Mouse (Mus musculus) urinary bladder, postnatal 36 days (tissue): ENCODE results near the gene Gls.

ENCODE experiments used
- DNase-seq, 2 experiments: peaks; one replicate each; pipeline ENCODE4 v3.0.0; 2022; ENCODE audit warnings: low spot score in 2 of 2, mixed read lengths in 1 of 2

Gene Gls

DNA sequence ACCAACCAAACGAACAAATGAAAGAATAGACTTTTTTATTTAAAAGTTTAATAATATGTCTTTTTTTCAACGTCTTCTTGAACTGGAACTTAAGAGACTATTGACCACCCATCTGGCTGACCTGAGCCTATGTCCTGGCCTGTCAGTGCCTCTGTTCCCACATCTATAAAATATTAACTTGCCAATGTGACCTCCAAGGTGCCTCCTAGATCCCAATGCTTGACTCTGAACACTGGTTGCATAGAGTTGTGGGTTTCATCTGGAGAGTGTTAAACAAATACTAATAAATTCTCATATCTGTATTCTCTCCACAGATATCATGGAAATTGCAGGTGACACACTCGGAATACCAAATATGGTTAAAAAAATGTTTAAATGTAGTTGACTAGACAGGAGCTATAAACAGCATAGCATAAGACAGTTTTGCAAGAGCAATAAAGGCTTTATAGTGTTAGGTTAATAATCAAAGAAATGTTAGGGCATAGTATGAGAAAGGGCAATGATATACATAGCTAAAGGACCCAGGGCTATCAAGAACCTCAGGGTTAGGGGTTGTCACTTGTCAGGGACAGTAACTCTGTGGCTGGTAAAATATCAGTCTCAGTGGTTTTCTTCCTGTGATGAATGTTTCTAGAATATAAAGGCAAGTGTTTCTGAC, 16.0 kb upstream of the Gls start:
- DNase-seq: no peak

DNA sequence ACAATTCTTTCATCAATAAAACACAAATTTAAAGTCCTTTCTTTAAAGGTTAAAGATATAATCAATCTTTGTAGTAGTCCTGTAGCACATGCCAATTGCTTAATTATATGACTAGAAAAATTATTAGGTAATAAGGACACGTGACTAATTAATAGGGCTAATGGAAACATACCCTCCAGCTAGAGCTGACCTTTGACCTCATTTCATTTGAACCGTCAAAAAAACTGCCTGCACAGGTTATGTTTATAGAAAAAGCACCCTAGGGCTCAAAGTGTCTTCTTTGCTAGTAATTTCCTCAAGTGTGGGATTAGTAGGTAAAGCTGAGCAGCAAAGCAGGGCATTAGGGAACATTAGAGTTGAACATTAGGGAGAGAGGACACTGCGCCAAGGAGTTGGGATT, 9.2 kb upstream of the Gls start:
- DNase-seq: no peak

DNA sequence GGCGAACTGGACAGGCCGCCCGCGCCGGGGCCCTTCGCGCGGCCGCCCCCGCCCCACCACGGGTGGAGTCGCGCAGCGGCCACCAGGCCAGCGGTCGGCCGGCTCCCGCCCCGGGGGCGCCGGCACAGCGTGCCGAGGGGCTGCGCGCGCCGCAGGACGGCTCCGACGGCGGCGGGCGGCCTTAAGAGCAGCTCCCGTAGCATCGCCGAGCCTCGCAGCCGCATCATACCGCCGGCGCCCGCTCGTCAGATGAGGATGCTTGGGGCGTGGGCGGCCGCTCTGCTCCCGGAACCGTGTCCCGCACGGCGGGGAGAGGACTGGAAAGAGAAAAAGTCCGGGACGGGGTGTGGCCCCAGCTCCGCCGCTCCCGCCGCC, 279 bp downstream of the Gls start:
- no peak for DNase-seq

DNA sequence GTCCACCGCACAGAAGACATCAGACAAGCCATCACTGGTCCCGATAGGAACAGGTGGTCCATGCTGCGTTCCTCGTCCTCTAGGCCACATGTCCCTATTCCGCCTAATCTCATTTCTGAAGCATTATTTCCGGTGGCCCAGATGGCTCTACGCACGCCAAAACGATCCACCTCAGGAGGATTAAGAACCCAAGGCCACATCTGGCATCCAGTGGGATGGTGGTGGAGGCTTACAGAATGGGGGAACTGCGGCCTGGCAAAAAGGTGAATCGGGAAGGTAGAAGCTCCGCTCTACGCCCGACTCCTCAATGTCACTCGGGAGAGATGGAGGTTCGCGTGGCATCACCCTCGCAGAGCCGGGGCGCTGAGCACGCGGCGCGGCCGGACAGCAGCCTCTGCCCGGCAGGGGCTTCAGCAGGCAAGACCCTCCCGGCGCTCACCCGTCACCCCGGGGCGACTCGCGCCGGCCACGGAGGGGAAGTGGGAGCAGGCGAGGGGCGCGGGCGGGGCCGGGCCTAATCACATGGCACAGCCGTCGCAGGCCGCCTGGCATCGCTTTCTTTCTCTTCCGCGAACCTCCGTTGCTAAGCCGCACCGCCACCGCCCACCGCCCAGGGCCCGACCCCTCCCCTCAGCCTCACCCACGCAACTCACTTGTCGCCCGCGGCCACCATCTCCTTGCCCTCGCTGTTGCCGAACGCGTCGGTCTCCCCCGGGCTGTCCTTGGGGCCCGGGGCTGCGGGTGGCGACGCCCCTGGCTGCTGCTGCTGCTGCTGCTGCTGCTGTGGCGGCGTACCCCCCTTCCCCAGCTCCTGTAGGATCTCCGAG, 880 bp downstream of the Gls start:
- peak; percentile 33 to 61 for DNase-seq

DNA sequence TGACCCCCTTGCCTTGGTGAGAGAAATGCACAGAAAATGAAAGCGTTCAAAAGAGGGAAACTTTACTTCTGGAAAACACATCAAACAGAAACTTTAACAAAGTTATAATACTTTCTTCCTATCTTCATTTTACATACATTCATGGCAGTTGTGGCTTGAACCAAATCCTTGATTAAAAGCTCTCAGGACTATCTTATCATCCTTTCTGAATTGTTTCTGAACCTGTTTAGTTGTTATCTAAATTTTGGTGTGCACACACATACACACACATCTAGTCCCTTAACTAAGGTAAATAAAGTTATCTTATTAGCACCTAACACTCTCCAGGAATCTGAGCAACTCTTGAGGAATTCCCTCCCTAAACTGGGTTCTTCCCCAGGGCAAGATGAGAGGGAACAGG, 2.6 kb downstream of the Gls start:
- DNase-seq: no peak

DNA sequence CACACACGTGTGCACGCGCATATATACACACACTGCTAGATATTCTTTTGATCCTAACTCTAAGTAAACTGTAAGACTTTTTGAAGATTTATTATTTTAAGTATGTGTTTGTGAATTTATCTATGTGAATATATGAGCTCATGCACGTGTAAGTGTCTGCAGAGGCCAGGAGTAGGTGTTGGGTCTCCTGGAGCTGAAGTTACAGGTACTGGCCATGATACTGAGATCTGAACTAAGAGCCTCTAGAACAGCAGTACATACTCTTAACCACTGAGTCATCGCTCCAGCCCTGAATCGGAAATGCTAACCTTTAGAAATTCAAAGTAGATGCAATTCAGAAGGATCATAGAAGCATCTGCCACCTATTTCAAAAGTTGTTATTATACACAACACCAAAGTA, 4.9 kb downstream of the Gls start:
- DNase-seq: no peak

DNA sequence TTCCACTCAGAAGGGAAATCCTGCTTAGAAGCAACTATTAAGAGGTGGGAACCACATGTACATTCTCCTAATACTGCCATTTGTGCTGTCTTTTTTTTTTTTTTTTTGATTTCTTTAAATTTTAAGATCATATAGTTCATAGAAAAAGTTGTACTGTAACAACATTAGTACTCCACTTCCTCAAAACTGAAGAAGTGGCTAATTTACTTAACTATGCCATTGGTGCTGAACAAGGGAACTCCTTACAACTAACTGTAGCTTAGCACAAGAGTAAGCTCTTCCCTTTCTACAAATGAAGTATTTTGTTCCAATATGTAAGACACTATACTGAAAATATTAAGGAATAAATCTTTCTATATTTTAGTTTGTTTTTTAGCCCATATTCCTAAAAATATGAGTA, 6.6 kb downstream of the Gls start:
- DNase-seq: no peak

DNA sequence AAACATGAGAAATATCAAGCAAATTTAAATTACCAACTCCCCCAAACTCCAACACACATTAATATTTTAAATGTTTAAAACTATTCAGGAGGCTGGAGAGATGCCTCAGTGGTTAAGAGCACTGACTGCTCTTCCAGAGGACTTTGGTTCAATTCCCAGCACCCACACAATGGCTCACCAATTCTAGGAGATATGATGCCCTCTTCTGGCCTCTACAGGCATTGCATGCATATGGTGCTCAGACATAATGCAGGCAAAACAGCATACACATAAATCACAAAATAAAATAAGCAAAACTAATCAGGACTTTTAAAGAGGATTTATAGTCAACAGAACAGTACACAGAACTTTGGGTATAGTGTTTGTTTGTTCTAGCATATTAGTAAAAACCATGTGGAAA, 16.3 kb downstream of the Gls start:
- no peak for DNase-seq

DNA sequence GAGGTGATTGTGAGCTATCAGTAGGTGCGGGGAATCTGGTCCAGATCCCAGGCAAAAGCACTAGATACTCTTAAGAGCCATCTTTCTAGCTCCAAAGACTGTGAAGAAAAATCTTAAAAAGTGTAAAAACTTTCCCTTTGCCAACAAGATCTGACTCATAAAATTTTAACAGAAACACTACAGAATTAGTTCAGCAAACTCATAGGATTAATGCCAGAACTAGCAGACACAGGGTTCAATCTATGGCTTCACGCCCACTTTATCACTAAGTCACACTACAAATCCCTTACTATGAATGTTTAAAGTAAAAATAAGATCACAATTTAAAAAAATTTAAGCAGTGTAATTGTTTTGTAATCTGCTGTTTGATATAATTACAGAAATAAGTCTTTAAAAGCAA, 50.0 kb downstream of the Gls start:
- DNase-seq: no peak

DNA sequence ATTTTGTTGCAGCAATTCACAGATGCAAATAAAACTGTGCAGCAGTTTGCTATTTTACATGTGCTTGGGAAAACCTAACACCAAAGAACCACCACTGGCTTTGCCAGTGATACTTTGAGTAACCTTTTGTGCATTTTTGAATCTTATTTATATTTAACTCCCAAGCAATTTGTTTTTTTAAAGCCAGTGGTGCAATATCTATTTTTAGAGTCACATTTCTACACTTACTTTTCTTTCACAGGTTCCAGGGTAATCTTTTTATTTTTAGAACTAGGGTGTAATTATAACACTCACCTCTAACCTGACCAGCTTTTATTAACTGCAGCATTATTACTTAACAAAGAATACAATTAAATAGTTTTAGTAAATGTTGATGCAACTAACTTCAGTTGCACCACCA, 51.0 kb downstream of the Gls start:
- DNase-seq: no peak

DNA sequence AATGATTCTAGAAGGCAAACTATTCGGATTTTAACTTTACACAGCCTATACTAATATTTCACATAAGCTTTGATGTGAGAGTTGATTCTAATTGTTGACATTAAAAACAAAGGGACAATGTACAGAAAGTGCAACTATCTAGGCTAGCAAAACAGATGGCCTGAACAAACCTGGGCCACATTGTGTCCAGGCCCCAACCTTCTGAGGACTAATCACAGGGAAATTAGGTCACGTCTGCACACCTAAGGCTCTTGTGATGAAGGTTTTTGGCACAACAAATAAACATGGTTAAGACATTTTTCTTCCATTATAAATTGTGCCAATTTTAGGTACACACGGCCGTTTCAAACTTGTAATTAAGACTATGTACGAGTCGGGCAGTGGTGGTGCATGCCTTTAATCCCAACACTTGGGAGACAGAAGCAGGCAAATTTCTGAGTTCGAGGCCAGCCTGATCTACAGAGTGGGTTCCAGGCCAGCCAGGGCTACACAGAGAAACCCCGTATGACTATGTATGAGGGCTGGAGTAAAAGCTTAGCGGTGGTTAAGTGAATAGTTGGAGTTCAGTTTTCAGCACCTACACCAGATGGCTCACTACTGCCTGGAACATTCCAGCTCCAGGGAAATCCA, 53.0 kb downstream of the Gls start:
- no peak for DNase-seq

DNA sequence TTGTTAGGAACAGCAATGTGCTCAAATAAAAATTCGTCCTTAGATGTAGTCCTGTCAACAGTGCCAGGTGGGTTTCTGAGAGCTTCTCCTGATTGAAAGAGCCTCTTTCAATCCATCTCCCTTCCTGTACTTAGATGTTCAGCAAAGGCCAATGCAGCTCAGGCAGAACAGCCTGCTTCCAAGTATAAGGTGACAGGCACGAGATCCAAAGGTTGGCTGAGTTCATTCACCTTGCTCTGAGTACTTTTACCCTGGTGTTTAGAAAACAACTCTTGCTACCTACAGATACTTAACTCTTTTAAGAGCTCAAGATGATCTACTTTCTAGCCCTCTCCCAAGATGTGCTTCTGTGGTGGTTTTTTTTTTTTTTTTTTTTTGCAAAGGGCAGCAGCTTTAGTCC, 56.0 kb downstream of the Gls start:
- DNase-seq: no peak

DNA sequence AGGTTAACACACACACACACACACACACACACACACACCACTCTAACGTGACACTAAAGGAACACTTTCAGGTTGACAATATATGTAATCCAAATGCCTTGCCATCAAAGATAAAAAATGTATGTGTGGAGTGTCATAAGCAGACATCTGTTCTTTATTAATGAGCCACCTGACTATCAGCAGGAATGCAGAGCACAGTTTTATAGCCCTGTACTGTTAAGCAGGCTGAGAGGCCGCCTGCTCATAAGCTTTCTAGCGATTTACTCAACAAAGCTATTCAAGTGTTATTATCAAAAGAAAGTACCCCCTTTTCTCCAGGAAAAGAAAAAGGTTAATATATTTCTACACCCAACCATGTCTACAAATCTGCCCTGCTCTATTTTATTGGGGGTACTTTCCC, 57.0 kb downstream of the Gls start:
- DNase-seq: no peak

DNA sequence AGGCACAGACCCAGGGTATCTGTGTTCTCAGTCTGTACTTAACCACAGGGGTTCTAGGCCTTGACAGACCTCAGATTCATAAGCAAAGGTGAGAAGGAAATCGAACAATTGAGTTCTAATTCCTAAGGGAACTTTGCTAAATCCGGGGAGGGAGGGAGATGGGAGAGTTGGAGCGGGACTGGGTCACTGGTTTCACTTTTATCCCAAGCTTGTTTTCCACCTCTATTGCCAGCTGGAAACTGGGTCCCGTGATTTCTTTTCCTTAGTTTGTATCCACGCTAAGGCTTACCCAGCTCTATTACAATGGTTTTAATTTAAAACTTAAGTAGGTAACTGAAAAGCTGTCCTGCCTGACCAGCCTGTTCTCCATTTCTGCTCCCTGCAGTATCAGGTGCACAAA, 57.7 kb downstream of the Gls start:
- no peak for DNase-seq

DNA sequence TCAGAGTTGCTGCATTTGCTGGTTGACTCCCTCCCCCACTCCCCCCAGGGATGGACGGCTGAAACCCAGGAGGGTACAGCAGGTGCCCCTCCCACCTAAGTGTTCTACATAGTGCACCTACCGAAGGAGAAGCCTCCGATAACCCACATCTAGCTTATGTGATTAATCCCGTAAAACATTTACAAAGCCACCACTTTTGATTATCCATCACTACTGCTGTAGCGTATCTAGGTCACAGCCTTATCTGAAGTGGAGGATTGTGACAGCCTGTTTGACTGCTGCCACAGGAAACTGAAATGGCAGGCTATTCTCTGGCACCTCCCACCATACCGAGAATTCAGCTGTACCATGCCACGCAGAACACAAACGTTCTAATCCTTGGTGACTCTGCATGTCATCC, 61.8 kb downstream of the Gls start:
- DNase-seq: no peak

DNA sequence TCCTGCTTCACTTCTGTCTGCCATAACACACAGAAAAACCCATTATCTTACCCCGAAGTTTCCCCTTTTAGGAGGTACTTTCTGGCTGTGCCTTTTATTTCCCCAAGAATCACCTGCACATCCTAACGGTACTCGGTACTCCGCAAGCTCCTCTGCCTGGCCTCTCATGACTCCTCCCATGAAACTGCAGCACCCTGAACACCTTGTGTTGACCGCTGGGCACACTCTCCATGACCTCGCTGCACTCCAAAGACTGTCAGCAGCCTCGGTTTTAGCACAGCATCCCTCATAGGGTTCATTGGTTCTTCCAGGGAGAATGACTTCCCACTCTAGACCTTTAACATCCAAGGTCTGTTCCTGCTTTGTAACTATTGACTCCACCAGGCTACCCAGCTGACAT, 62.3 kb downstream of the Gls start:
- no peak for DNase-seq

DNA sequence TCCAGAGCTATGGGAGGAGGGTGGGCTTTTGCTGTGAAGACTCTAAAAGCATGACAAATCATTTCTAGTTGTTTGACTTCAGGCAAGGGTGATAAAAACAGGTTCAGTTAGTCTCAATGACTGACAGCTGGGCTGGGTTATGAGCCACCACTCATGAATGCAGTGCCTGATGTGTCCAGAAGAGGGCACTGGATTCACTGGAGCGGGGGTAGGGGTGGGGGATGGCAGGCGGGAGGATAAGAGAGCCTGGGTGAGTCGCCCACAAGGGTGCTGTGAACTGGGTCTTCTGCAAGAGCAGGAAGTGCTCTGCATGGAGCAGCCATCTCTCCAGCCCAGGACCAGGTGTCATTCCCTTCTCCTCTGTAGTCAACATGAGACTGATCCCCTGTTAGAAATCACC, 63.0 kb downstream of the Gls start:
- DNase-seq: no peak

DNA sequence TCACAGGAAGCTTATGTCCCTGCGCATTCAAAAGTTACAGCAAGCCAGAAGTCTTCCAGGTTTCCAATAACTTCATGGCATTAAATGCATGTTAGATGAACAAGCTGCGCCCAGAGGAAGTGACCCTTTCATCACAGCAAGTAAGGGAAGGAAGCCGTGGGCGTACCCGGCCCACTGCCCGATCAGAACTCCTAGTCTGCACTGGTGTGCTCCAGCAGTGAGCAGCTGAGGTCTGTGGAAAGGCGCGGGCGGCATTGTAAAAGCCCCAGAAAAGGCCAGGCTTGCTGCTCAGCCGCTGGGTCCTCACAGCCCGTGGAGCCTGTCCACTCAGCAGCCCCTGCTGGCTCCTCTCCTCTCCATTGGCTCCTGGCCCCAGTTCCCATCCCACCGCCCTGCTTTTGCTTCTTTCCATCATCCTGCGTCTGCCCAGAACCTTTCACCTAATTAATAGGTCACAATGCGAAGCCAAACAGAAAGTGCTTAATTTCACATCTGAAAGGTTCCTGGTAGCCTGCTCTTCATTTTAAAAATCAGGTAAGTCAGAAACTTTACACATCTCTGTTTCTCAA, 66.3 kb downstream of the Gls start:
- no peak for DNase-seq

DNA sequence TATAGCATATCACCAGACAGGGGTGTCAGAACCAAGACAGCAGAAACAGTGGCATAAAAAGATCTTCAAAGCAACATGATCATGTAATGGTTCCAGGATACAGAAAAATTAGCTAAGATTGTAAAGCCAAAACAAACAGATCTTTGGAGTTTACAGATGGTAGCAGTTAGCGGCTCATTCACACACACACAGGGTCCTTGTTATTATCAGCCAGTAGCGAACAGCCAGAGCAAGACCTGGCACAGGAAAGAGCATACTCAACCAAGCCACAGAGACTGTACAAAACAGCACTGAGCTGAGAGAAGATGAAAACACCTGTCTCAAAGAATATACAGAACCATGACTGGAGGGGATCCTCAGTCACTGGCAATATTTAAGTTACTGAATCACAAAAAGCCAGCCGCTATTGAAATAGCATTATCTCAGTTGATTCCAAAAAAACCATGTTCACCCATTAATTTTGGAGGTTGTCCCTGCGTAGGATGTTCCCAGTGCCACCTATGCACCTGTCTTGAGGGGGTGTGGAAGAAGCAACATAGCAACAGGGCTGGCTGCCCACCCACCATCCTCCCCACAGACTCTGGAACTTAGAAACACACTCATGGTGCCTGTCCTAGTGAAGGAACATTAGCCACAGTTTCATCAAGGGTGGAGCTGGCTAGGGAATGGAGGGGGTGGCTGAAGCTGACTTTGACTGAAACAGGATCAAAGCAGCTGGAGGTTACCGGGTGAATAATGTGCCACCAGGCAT, 69.2 kb downstream of the Gls start:
- no peak for DNase-seq

DNA sequence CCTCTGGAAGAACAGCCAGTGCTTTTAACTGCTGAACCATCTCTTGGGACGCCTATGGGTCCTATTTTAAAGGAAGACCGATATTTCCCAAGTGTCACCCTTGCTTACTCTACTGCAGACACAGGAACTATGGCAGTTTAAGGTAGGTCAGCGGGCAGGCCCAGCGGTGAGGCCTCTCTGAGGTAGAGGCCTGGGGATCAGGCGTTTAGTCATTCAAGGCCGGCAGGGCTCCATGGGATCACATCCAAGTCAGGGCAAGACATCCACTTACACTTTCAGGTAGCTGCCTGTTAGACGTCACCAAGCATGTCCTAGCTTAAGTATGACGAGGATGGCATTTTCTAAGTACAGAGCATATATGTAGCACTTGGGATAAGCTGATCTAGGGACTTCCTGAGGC, 71.9 kb downstream of the Gls start:
- DNase-seq: no peak

DNA sequence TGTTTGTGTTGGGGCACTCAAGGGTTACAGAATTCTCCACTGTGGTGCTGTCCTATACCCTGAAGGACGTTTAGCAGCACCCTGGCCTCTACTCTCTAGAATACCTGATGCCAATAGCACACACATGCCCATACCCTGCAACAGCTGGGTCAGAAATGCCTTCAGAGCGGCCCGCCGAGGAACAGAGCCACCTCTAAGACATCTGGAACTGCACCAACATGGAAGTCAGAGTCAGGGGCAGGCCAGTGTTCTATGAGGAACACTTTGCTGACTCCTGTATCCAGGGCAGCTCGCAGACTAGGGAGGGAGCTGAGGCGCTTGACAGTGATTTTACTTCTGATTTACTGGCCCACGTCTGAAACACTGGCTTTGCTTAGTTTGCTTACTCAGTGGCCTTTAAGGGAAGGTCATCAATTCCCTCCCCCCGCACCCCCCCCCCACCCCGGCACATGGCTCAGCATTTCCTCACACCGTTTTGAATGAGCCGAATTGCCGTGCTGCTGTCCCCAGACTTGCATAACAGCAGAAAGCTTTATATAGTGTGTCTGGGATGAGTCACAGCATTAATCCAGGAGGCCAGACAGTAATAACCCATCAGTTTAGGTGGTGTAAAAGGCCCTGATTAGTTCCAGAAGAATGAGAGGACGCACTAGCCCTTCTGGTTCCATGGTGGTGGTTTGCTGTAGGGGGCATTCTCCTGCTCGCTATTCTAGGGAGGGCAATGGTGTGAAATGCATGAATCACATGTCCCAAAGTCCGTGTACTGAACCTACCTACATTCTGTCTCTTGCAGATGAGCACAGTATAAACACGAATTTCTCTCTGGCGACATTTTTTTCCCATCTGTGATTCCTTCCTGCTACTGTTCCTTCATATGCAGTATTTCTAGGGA, 74.3 kb downstream of the Gls start:
- DNase-seq: no peak
